Mouse (Mus musculus): ENCODE measurements at regions not wholly inside any gene's neighbourhood (a gene's known extent, or its start where the extent isn't known, plus 50 kb on each side); places are given as distances from the start of the nearest gene placed in this dataset.

- peak; percentile 76 for DNase-seq
Measured at GRCm38 (mm10) chr2:67332211-67332610, 81.3 kb upstream of the Gm21830 start.

GRCm38 (mm10) chr2:67344711-67345110 is 68.8 kb upstream of the Gm21830 start:
- DNase-seq = no peak

Measured in kidney, postnatal 14 days (tissue).